Mouse (Mus musculus) cerebellum, adult 2 months (tissue): ENCODE results near the gene Gm42906.

Source experiments
- CTCF ChIP-seq: fragments of 200-500 bp; IDR thresholded peaks from 2 replicates; pipeline ENCODE4 v1.5.1; 2011; ENCODE audit warnings: low read depth, mild to moderate bottlenecking, control low read depth, low read length, moderate library complexity, borderline replicate concordance; ENCODE audit not compliant: insufficient read depth
- POLR2A ChIP-seq: fragments of 200-500 bp; IDR thresholded peaks from 2 replicates; pipeline ENCODE4 v1.6.1; 2011; ENCODE audit warnings: low read length, control low read depth, borderline replicate concordance; ENCODE audit not compliant: insufficient read depth

DNA sequence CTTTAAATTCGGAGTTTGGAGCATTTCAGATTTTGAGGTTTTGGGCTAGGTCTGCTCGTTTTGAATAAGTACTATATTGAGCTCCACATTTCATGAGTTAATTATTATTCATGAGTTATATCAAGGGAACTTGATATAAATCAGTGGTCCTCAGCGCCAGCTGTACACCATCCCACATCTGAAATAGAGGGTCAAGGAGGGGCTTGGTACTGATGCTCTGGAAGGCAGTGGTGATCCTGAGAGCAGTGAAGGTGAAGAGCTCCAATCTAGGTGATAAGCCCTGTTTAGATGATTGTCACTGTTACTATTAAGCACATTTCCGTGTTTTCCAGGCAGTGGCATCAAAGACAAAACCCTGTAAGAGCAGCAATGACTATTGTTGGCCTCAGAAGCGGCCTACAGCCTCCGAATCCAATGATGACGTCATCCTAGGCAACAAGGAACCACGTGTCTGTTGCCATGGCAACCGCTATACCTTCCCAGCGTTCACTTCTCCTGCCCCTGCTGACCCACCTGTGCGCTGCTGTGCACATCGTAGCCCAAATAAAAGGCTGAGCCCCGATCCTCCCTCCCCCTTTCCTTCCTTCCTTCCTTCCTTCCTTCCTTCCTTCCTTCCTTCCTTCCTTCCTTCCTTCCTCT lies 199.5 kb downstream of the Gm42906 start:
- TF ChIP-seq CTCF (no peak), POLR2A (no peak)
